Mouse (Mus musculus) stomach, embryonic 15.5 days (tissue): ENCODE results near the gene Trim13. TPM values are rescaled to one million over a fixed set of nuclear protein-coding genes. Genes with fewer than 3 reads are reported as not detected.

Source experiments
- ATAC-seq: fragments of 200-750 bp; cut with Nextera tagmentation; 2 replicates; pipeline ENCODE4 v1.8.0; 2017; ENCODE audit warnings: low read depth, moderate number of reproducible peaks, moderate TSS enrichment; ENCODE audit not compliant: insufficient read depth, low FRiP score
- H3K27ac ChIP-seq: fragments of 300-500 bp; sonication (generic); 2 replicates; pipeline ENCODE4 v1.5.1; 2015; ENCODE audit warnings: mild to moderate bottlenecking, inconsistent platforms
- H3K27me3 ChIP-seq: fragments of 300-500 bp; sonication (generic); replicated peaks from 2 replicates; pipeline ENCODE4 v1.6.1; 2015; ENCODE audit warnings: inconsistent platforms
- H3K36me3 ChIP-seq: fragments of 300-500 bp; sonication (generic); 2 replicates; pipeline ENCODE4 v1.6.1; 2015; ENCODE audit warnings: inconsistent platforms
- H3K4me1 ChIP-seq: fragments of 300-500 bp; sonication (generic); 2 replicates; pipeline ENCODE4 v1.6.1; 2015; ENCODE audit warnings: inconsistent platforms
- H3K4me2 ChIP-seq: fragments of 300-500 bp; sonication (generic); 2 replicates; pipeline ENCODE4 v1.6.1; 2015; ENCODE audit warnings: mild to moderate bottlenecking, inconsistent platforms
- H3K4me3 ChIP-seq: fragments of 300-500 bp; sonication (generic); replicated peaks from 2 replicates; pipeline ENCODE4 v1.5.1; 2015; ENCODE audit warnings: inconsistent platforms
- H3K9ac ChIP-seq: fragments of 300-500 bp; sonication (generic); 2 replicates; pipeline ENCODE4 v1.6.1; 2015; ENCODE audit warnings: inconsistent platforms
- H3K9me3 ChIP-seq: fragments of 300-500 bp; sonication (generic); 2 replicates; pipeline ENCODE4 v1.6.1; 2016; ENCODE audit warnings: inconsistent platforms
- WGBS: fragments of 180-500 bp; shearing (Covaris S2); methylation state at CpG from one replicate; pipeline ENCODE4 v1.1.7; 2015; 5-methylcytosine and 5-hydroxymethylcytosine counted together
- microRNA counts: library from miRNA; unstranded; fragments of <30 nt; microRNA quantifications from one replicate; lab custom pipeline; 2016
- microRNA-seq: library from miRNA; unstranded; fragments of <30 nt; microRNA quantifications from one replicate; pipeline ENCODE4, GENCODE M21; 2016
- polyA plus RNA-seq: library from polyadenylated mRNA; unstranded; fragments of >200 nt; fragmentation: Nextera tagmentation; extraction: Ambion mirVana; gene quantifications from 2 replicates; pipeline ENCODE4 v1.2.1, GENCODE M21; 2015

Gene Trim13
- polyA plus RNA-seq, 1 experiment from 2014 or later: 18.7 TPM

GRCm38 (mm10) chr14:61635969-61636368 is 37.9 kb downstream of the Trim13 start:
- Histone ChIP-seq H3K4me2 (no peak overlapping the region), H3K27ac (no peak overlapping the region), H3K4me1 (no peaks in the 10 kb centered on the region)

DNA sequence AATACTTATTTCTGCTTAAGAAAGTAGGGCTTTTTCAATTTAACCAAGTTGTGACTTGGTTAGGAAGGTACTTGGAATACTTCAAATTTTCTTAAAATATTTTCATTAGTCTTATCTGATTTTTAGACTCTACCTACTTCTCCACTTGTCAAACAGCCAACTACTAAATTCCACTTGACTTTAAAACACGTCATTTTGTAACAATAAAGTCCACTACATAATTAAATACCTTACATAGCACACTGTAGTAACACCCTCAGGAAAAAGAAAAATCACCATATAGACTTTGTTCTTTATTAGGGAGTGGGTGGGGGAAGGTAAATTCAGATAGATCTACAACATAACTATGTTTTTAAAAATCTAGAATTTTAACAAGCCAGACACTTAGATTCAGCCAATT is 44.6 kb downstream of the Trim13 start:
- 55% methylated on average over 1 of the region's 1 CpGs for WGBS
- H3K9ac ChIP-seq: no peak overlapping the region
- H3K4me1 ChIP-seq: no peaks in the 10 kb centered on the region
- no peaks in the 10 kb centered on the region for H3K27me3 ChIP-seq
- no peaks in the 10 kb centered on the region for H3K36me3 ChIP-seq
- no peak overlapping the region for H3K27ac ChIP-seq
- no peak overlapping the region for H3K4me3 ChIP-seq
- H3K4me2 ChIP-seq: no peak overlapping the region
- ATAC-seq: no peak
- no peaks in the 10 kb centered on the region for H3K9me3 ChIP-seq

More at GRCm38 (mm10) chr14:61635969-61636368, 37.9 kb downstream of the Trim13 start:
- Histone ChIP-seq H3K9me3 (no peaks in the 10 kb centered on the region), H3K27me3 (no peaks in the 10 kb centered on the region), H3K36me3 (peaks cover 5% of the 10 kb centered on the region; the same call in 1 of the 2 replicates), H3K4me3 (no peak overlapping the region), H3K9ac (no peak overlapping the region)
- no peak for ATAC-seq

DNA sequence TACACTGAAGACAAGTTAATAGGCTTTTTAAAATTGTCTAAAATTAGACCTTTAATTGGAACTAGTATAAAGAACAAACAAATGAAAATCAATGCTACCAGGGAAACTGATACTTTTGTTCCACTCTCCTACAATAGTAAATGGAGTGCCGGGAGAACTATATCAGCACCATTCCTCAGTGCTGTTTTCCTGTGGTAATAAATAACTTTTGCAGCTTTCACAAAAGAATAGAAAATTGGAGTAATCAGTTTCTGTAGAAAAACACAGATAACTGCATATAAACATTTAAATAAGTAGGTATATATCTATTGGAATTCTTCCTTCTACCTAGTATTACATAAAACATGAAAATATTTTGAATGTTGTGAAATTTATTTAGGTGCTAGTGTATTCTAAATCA is 47.5 kb downstream of the Trim13 start:
- H3K27ac ChIP-seq: no peak overlapping the region
- no peak for ATAC-seq
- H3K27me3 ChIP-seq: no peaks in the 10 kb centered on the region
- no peaks in the 10 kb centered on the region for H3K36me3 ChIP-seq
- 33% methylated on average over 1 of the region's 1 CpGs for WGBS
- no peak overlapping the region for H3K4me3 ChIP-seq
- no peak overlapping the region for H3K9ac ChIP-seq
- H3K4me2 ChIP-seq: no peak overlapping the region
- H3K4me1 ChIP-seq: peaks cover 4% of the 10 kb centered on the region; the same call in 1 of the 2 replicates
- H3K9me3 ChIP-seq: no peaks in the 10 kb centered on the region

GRCm38 (mm10) chr14:61647182-61647880 is 49.3 kb downstream of the Trim13 start:
- WGBS: under 1% methylated on average over 24 of the region's 24 CpGs
- Histone ChIP-seq H3K4me1 (peaks cover 4% of the 10 kb centered on the region; the same call in 1 of the 2 replicates), H3K9ac (peak overlapping the region; percentile 98), H3K9me3 (no peaks in the 10 kb centered on the region), H3K27ac (peak overlapping the region; percentile 96), H3K4me2 (peak overlapping the region; percentile 75), H3K36me3 (no peaks in the 10 kb centered on the region), H3K4me3 (peak overlapping the region; percentile 91), H3K27me3 (no peaks in the 10 kb centered on the region)
- no peak for ATAC-seq

- WGBS: under 1% methylated on average over 83 of the region's 95 CpGs
- Histone ChIP-seq H3K4me3 (peak overlapping the region; percentile 91), H3K9me3 (no peaks in the 10 kb centered on the region), H3K4me1 (peaks cover 4% of the 10 kb centered on the region; the same call in 1 of the 2 replicates), H3K9ac (peak overlapping the region; percentile 98), H3K27ac (peak overlapping the region; percentile 96), H3K27me3 (no peaks in the 10 kb centered on the region), H3K4me2 (peak overlapping the region; percentile 75), H3K36me3 (no peaks in the 10 kb centered on the region)
- peak; percentile 77 for ATAC-seq
Observed at GRCm38 (mm10) chr14:61647881-61648684, 50.0 kb downstream of the Trim13 start.

DNA sequence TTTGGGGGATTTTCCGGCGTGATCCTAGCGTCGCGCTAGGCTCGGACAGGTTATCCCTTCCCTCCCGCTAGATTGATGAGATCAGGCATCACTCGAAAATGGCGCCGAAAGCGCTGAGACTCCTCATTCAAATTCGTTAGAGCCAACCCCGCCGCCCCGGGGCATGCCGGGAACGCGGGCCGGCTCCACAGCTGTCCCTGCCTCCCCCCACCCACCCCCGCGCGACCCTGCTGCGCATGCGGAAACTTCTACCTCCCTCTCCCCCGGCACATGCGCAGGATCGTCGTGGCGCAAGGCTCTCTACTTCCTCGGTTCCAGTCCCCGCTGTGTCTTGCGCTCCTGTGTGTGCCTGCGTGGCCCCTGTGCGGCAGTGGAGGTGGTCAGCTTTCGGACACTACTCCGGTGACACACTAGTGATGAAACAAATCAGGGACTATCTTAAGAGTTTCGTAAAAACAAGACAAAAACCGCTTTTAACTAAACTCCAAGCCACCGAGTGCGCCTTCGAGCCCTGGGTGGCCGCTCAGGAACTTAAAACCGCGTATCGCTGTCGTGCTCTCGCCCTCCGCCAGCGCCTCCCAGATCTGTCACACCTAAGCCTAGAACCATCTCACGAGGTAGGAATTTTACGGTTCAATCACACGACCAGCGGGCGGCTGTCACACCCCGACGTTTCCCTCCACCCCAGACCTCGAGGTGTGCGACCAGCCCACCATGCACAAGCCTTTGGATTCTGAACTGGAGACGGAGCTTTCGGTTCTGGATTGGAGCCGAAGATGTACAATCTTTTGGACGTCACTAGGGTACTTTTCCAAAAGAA is 50.8 kb downstream of the Trim13 start:
- Histone ChIP-seq H3K4me3 (peak overlapping the region; percentile 91), H3K9ac (peak overlapping the region; percentile 98), H3K4me2 (peak overlapping the region; percentile 75), H3K27me3 (no peaks in the 10 kb centered on the region), H3K27ac (peak overlapping the region; percentile 96), H3K36me3 (no peaks in the 10 kb centered on the region), H3K4me1 (peaks cover 4% of the 10 kb centered on the region; the same call in 1 of the 2 replicates), H3K9me3 (no peaks in the 10 kb centered on the region)
- 2% methylated on average over 62 of the region's 62 CpGs for WGBS
- ATAC-seq: peak; percentile 93

GRCm38 (mm10) chr14:61650291-61650960 is 52.4 kb downstream of the Trim13 start:
- Histone ChIP-seq H3K9ac (no peak overlapping the region), H3K36me3 (no peaks in the 10 kb centered on the region), H3K4me2 (no peak overlapping the region), H3K27ac (no peak overlapping the region), H3K4me1 (peaks cover 4% of the 10 kb centered on the region; the same call in 1 of the 2 replicates), H3K9me3 (no peaks in the 10 kb centered on the region), H3K4me3 (no peak overlapping the region), H3K27me3 (no peaks in the 10 kb centered on the region)
- ATAC-seq: no peak
- WGBS: 34% methylated on average over 9 of the region's 9 CpGs

MicroRNAs within 50 kb of the gene (microRNA counts, 519-probe panel; counts per million panel counts)
- microRNA mmu-miR-15a (lab: Ali Mortazavi, UCI) (3,671 counts per million, percentile 92 among the panel's probes with 10 or more counts), microRNA mmu-miR-16 (lab: Ali Mortazavi, UCI) (4,574 counts per million, percentile 99 among the panel's probes with 10 or more counts)

Small RNAs within 50 kb of the gene (microRNA-seq; reads per million reads assigned to microRNA genes)
- gene Mir15a (2,371 reads per million, percentile 83 among the genes with 10 or more reads in this experiment), gene Mir16-1 (1,850 reads per million, percentile 80 among the genes with 10 or more reads in this experiment)

Other genes starting within 250 kb of the Trim13 start
- 8.6 and 8.8 TPM in 2 replicates for gene Ebpl, start 237.8 kb upstream of the Trim13 start, polyA plus RNA-seq
- 41.1 and 44.9 TPM in 2 replicates for gene Kpna3, start 158.4 kb upstream of the Trim13 start, polyA plus RNA-seq
- gene Spryd7, start 41.4 kb upstream of the Trim13 start, polyA plus RNA-seq: 21.3 and 24.3 TPM in 2 replicates
- 0.84 and 0.87 TPM in 2 replicates for gene Kcnrg, start 9.2 kb downstream of the Trim13 start, polyA plus RNA-seq